Mouse (Mus musculus) limb, embryonic 13.5 days (tissue): ENCODE measurements around the gene Ppp1r21. TPM values are rescaled to one million over a fixed set of nuclear protein-coding genes. Genes with fewer than 3 reads are reported as not detected.

Source experiments
- ATAC-seq: fragments of 200-750 bp; cut with Nextera tagmentation; 2 replicates; pipeline ENCODE4 v1.8.0; 2017; ENCODE audit warnings: low read depth, moderate number of reproducible peaks, moderate TSS enrichment; ENCODE audit not compliant: low FRiP score
- H3K27ac ChIP-seq: fragments of 300-500 bp; sonication (generic); 2 replicates; pipeline ENCODE4 v1.5.1; 2015; ENCODE audit warnings: inconsistent platforms, mild to moderate bottlenecking, moderate library complexity
- H3K27me3 ChIP-seq: fragments of 300-500 bp; sonication (generic); 2 replicates; pipeline ENCODE4 v1.6.1; 2015; ENCODE audit warnings: mild to moderate bottlenecking, inconsistent platforms
- H3K36me3 ChIP-seq: fragments of 300-500 bp; sonication (generic); 2 replicates; pipeline ENCODE4 v1.6.1; 2015; ENCODE audit warnings: inconsistent platforms, mild to moderate bottlenecking, moderate library complexity
- H3K4me1 ChIP-seq: fragments of 300-500 bp; sonication (generic); 2 replicates; pipeline ENCODE4 v1.6.1; 2015; ENCODE audit warnings: inconsistent platforms
- H3K4me2 ChIP-seq: fragments of 300-500 bp; sonication (generic); replicated peaks from 2 replicates; pipeline ENCODE4 v1.6.1; 2015; ENCODE audit warnings: inconsistent platforms, mild to moderate bottlenecking, moderate library complexity
- H3K4me3 ChIP-seq: fragments of 300-500 bp; sonication (generic); 2 replicates; pipeline ENCODE4 v1.5.1; 2015; ENCODE audit warnings: moderate library complexity, mild to moderate bottlenecking, inconsistent platforms
- H3K9ac ChIP-seq: fragments of 300-500 bp; sonication (generic); 2 replicates; pipeline ENCODE4 v1.6.1; 2015; ENCODE audit warnings: mild to moderate bottlenecking, inconsistent platforms
- H3K9me3 ChIP-seq: fragments of 300-500 bp; sonication (generic); 2 replicates; pipeline ENCODE4 v1.6.1; 2016; ENCODE audit warnings: inconsistent platforms
- whole genome bisulfite sequencing: fragments of 180-500 bp; shearing (Covaris S2); methylation state at CpG from one replicate; pipeline ENCODE4 v1.1.7; 2015; 5-methylcytosine and 5-hydroxymethylcytosine counted together
- polyA plus RNA-seq: library from polyadenylated mRNA; unstranded; fragments of >200 nt; fragmentation: Nextera tagmentation; extraction: Ambion mirVana; gene quantifications from 2 replicates; pipeline ENCODE4 v1.2.1, GENCODE M21; 2015

Gene Ppp1r21
- 22.3 and 23.6 TPM in 2 replicates for polyA plus RNA-seq

GRCm38 (mm10) chr17:88529519-88530235, at the start of gene Ppp1r21:
Gene Ppp1r21 (plus strand): TSS chr17:88530118.
- peak within 1 kb of the TSS; percentile 74 for H3K4me2 ChIP-seq
- peak; percentile 96 for ATAC-seq
- no peaks in the 10 kb centered on the region for H3K9me3 ChIP-seq
- no peak within 1 kb of the TSS; the same call in 1 of the 2 replicates for H3K27ac ChIP-seq
- H3K36me3 ChIP-seq = no peaks in the 10 kb centered on the region
- no peaks in the 10 kb centered on the region for H3K27me3 ChIP-seq
- H3K9ac ChIP-seq = peak within 1 kb of the TSS; percentile 74
- H3K4me3 ChIP-seq = peak within 1 kb of the TSS; percentile 67
- 10% methylated on average over 33 of the region's 49 CpGs for WGBS
- H3K4me1 ChIP-seq = peaks cover 13% of the 10 kb centered on the region

GRCm38 (mm10) chr17:88480369-88480768, 49.5 kb upstream of the Ppp1r21 start:
- H3K36me3 ChIP-seq = peaks cover 10% of the 10 kb centered on the region
- H3K9me3 ChIP-seq = no peaks in the 10 kb centered on the region
- WGBS = 93% methylated on average over 10 of the region's 10 CpGs
- H3K4me3 ChIP-seq = no peak overlapping the region
- no peaks in the 10 kb centered on the region for H3K27me3 ChIP-seq
- no peak for ATAC-seq
- H3K4me1 ChIP-seq = no peaks in the 10 kb centered on the region
- no peak overlapping the region for H3K27ac ChIP-seq
- no peak overlapping the region for H3K9ac ChIP-seq
- no peak overlapping the region for H3K4me2 ChIP-seq

GRCm38 (mm10) chr17:88481062-88481461, 48.9 kb upstream of the Ppp1r21 start:
- no peak overlapping the region for H3K4me3 ChIP-seq
- peaks cover 10% of the 10 kb centered on the region for H3K36me3 ChIP-seq
- H3K9ac ChIP-seq = no peak overlapping the region
- H3K4me2 ChIP-seq = no peak overlapping the region
- H3K27me3 ChIP-seq = no peaks in the 10 kb centered on the region
- no peaks in the 10 kb centered on the region for H3K4me1 ChIP-seq
- no peak for ATAC-seq
- H3K9me3 ChIP-seq = no peaks in the 10 kb centered on the region
- WGBS = 88% methylated on average over 2 of the region's 2 CpGs
- no peak overlapping the region for H3K27ac ChIP-seq

GRCm38 (mm10) chr17:88481587-88481986, 48.3 kb upstream of the Ppp1r21 start:
- H3K27ac ChIP-seq = no peak overlapping the region
- H3K4me1 ChIP-seq = no peaks in the 10 kb centered on the region
- 87% methylated on average over 3 of the region's 3 CpGs for WGBS
- no peak overlapping the region for H3K4me3 ChIP-seq
- no peaks in the 10 kb centered on the region for H3K9me3 ChIP-seq
- H3K27me3 ChIP-seq = no peaks in the 10 kb centered on the region
- peaks cover 10% of the 10 kb centered on the region for H3K36me3 ChIP-seq
- H3K9ac ChIP-seq = no peak overlapping the region
- no peak overlapping the region for H3K4me2 ChIP-seq
- no peak for ATAC-seq

GRCm38 (mm10) chr17:88484539-88484938, 45.4 kb upstream of the Ppp1r21 start:
- 93% methylated on average over 11 of the region's 11 CpGs for WGBS
- Histone ChIP-seq H3K27me3 (no peaks in the 10 kb centered on the region), H3K4me1 (no peaks in the 10 kb centered on the region), H3K9ac (no peak overlapping the region), H3K9me3 (no peaks in the 10 kb centered on the region), H3K27ac (no peak overlapping the region), H3K36me3 (peaks cover 7% of the 10 kb centered on the region), H3K4me2 (no peak overlapping the region), H3K4me3 (no peak overlapping the region)
- ATAC-seq = no peak

GRCm38 (mm10) chr17:88484951-88485350, 45.0 kb upstream of the Ppp1r21 start:
- Histone ChIP-seq H3K4me2 (no peak overlapping the region), H3K27ac (no peak overlapping the region), H3K9me3 (no peaks in the 10 kb centered on the region), H3K9ac (no peak overlapping the region), H3K36me3 (peaks cover 7% of the 10 kb centered on the region), H3K27me3 (no peaks in the 10 kb centered on the region), H3K4me1 (no peaks in the 10 kb centered on the region), H3K4me3 (no peak overlapping the region)
- 92% methylated on average over 1 of the region's 1 CpGs for WGBS
- ATAC-seq = no peak

- ATAC-seq = no peak
- Histone ChIP-seq H3K9ac (no peak overlapping the region), H3K36me3 (peaks cover 25% of the 10 kb centered on the region), H3K27me3 (no peaks in the 10 kb centered on the region), H3K4me1 (0 out of 2 replicates have a peak, but pooled peaks cover 6% of the 10 kb centered on the region), H3K9me3 (no peaks in the 10 kb centered on the region), H3K4me3 (no peak overlapping the region), H3K27ac (no peak overlapping the region), H3K4me2 (no peak overlapping the region)
- WGBS = 92% methylated on average over 10 of the region's 10 CpGs
Observed at GRCm38 (mm10) chr17:88490546-88490945, 39.4 kb upstream of the Ppp1r21 start.

- H3K27ac ChIP-seq = no peak overlapping the region
- H3K4me1 ChIP-seq = 0 out of 2 replicates have a peak, but pooled peaks cover 6% of the 10 kb centered on the region
- H3K9ac ChIP-seq = no peak overlapping the region
- H3K4me3 ChIP-seq = no peak overlapping the region
- ATAC-seq = no peak
- no peaks in the 10 kb centered on the region for H3K27me3 ChIP-seq
- H3K36me3 ChIP-seq = peaks cover 21% of the 10 kb centered on the region
- 94% methylated on average over 13 of the region's 13 CpGs for WGBS
- H3K4me2 ChIP-seq = no peak overlapping the region
- H3K9me3 ChIP-seq = no peaks in the 10 kb centered on the region
Observed at GRCm38 (mm10) chr17:88491366-88492106, 38.4 kb upstream of the Ppp1r21 start.

- H3K9ac ChIP-seq = no peak overlapping the region
- H3K9me3 ChIP-seq = no peaks in the 10 kb centered on the region
- H3K4me3 ChIP-seq = no peak overlapping the region
- H3K27me3 ChIP-seq = no peaks in the 10 kb centered on the region
- no peak for ATAC-seq
- 0 out of 2 replicates have a peak, but pooled peaks cover 6% of the 10 kb centered on the region for H3K4me1 ChIP-seq
- H3K27ac ChIP-seq = no peak overlapping the region
- no peak overlapping the region for H3K4me2 ChIP-seq
- 93% methylated on average over 5 of the region's 5 CpGs for whole genome bisulfite sequencing
- H3K36me3 ChIP-seq = peaks cover 18% of the 10 kb centered on the region
Observed at GRCm38 (mm10) chr17:88492107-88492460, 37.8 kb upstream of the Ppp1r21 start.

GRCm38 (mm10) chr17:88493551-88493950, 36.4 kb upstream of the Ppp1r21 start:
- Histone ChIP-seq H3K4me3 (no peak overlapping the region), H3K9me3 (no peaks in the 10 kb centered on the region), H3K4me2 (no peak overlapping the region), H3K9ac (no peak overlapping the region), H3K36me3 (peaks cover 18% of the 10 kb centered on the region), H3K27ac (no peak overlapping the region), H3K27me3 (no peaks in the 10 kb centered on the region), H3K4me1 (0 out of 2 replicates have a peak, but pooled peaks cover 6% of the 10 kb centered on the region)
- 87% methylated on average over 9 of the region's 9 CpGs for WGBS
- ATAC-seq = no peak

GRCm38 (mm10) chr17:88494121-88494771, 35.7 kb upstream of the Ppp1r21 start:
- Histone ChIP-seq H3K4me1 (0 out of 2 replicates have a peak, but pooled peaks cover 6% of the 10 kb centered on the region), H3K36me3 (peaks cover 18% of the 10 kb centered on the region), H3K27me3 (no peaks in the 10 kb centered on the region), H3K9me3 (no peaks in the 10 kb centered on the region), H3K27ac (no peak overlapping the region), H3K4me3 (no peak overlapping the region), H3K9ac (no peak overlapping the region), H3K4me2 (no peak overlapping the region)
- WGBS = 72% methylated on average over 14 of the region's 14 CpGs
- ATAC-seq = no peak; the same call in 1 of the 2 replicates

- H3K9me3 ChIP-seq = no peaks in the 10 kb centered on the region
- H3K9ac ChIP-seq = no peak overlapping the region
- H3K4me3 ChIP-seq = no peak overlapping the region
- WGBS = 90% methylated on average over 10 of the region's 10 CpGs
- H3K27me3 ChIP-seq = no peaks in the 10 kb centered on the region
- peaks cover 18% of the 10 kb centered on the region for H3K36me3 ChIP-seq
- 0 out of 2 replicates have a peak, but pooled peaks cover 6% of the 10 kb centered on the region for H3K4me1 ChIP-seq
- no peak overlapping the region for H3K27ac ChIP-seq
- no peak overlapping the region for H3K4me2 ChIP-seq
- ATAC-seq = no peak
Observed at GRCm38 (mm10) chr17:88494772-88495132, 35.2 kb upstream of the Ppp1r21 start.
